Mouse (Mus musculus) heart, embryonic 11.5 days (tissue): ENCODE measurements around the gene Slc22a2. TPM values are rescaled to one million over a fixed set of nuclear protein-coding genes. Genes with fewer than 3 reads are reported as not detected.

Source experiments
- ATAC-seq: fragments of 200-750 bp; cut with Nextera tagmentation; replicated peaks from 2 replicates; pipeline ENCODE4 v1.8.0; 2017; ENCODE audit warnings: moderate library complexity; ENCODE audit not compliant: insufficient number of reproducible peaks, low FRiP score, low TSS enrichment
- H3K27ac ChIP-seq: fragments of 300-500 bp; sonication (generic); 2 replicates; pipeline ENCODE4 v1.5.1; 2014; ENCODE audit warnings: mild to moderate bottlenecking, low read depth, low read length
- H3K27me3 ChIP-seq: fragments of 300-500 bp; sonication (generic); 2 replicates; pipeline ENCODE4 v1.6.1; 2014; ENCODE audit warnings: mild to moderate bottlenecking, low read length, mixed read lengths; ENCODE audit not compliant: control insufficient read depth, insufficient read depth
- H3K36me3 ChIP-seq: fragments of 300-500 bp; sonication (generic); 2 replicates; pipeline ENCODE4 v1.6.1; 2014; ENCODE audit warnings: mild to moderate bottlenecking, low read length, moderate library complexity, mixed read lengths; ENCODE audit not compliant: control insufficient read depth, insufficient read depth
- H3K4me1 ChIP-seq: fragments of 300-500 bp; sonication (generic); 2 replicates; pipeline ENCODE4 v1.6.1; 2014; ENCODE audit warnings: low read length; ENCODE audit not compliant: control insufficient read depth, insufficient read depth
- H3K4me2 ChIP-seq: fragments of 300-500 bp; sonication (generic); 2 replicates; pipeline ENCODE4 v1.6.1; 2014; ENCODE audit warnings: mild to moderate bottlenecking, moderate library complexity
- H3K4me3 ChIP-seq: fragments of 300-500 bp; sonication (generic); 2 replicates; pipeline ENCODE4 v1.5.1; 2014; ENCODE audit warnings: low read depth, low read length
- H3K9ac ChIP-seq: fragments of 300-500 bp; sonication (generic); 2 replicates; pipeline ENCODE4 v1.6.1; 2014; ENCODE audit warnings: mild to moderate bottlenecking, low read depth, low read length, moderate library complexity
- H3K9me3 ChIP-seq: fragments of 300-500 bp; sonication (generic); replicated peaks from 2 replicates; pipeline ENCODE4 v1.6.1; 2016; ENCODE audit warnings: low read length; ENCODE audit not compliant: control insufficient read depth
- WGBS: fragments of 180-500 bp; shearing (Covaris S2); extraction: QIAGEN DNeasy Blood & Tissue Kit; methylation state at CpG from one replicate; pipeline ENCODE4 v1.1.7; 2014; ENCODE audit not compliant: insufficient replicate concordance; 5-methylcytosine and 5-hydroxymethylcytosine counted together
- polyA plus RNA-seq: library from polyadenylated mRNA; unstranded; fragments of >200 nt; fragmentation: Nextera tagmentation; extraction: Ambion mirVana; gene quantifications from 2 replicates; pipeline ENCODE4 v1.2.1, GENCODE M21; 2014

Slc22a2 gene
- polyA plus RNA-seq, 1 experiment from 2014 or later, result not detected

- Histone ChIP-seq H3K4me1 (no peaks in the 10 kb centered on the region), H3K9me3 (no peaks in the 10 kb centered on the region), H3K36me3 (no peaks in the 10 kb centered on the region), H3K4me2 (no peak overlapping the region), H3K9ac (no peak overlapping the region), H3K4me3 (no peak overlapping the region), H3K27me3 (no peaks in the 10 kb centered on the region), H3K27ac (no peak overlapping the region)
- 80% methylated on average over 15 of the region's 15 CpGs for WGBS
- ATAC-seq, result no peak
These were observed 30.8 kb downstream of the Slc22a2 start for GRCm38 (mm10) chr17:12614511-12615385.

- no peaks in the 10 kb centered on the region for H3K9me3 ChIP-seq
- no peak overlapping the region for H3K4me3 ChIP-seq
- H3K36me3 ChIP-seq, result no peaks in the 10 kb centered on the region
- H3K4me1 ChIP-seq, result no peaks in the 10 kb centered on the region
- no peak overlapping the region for H3K4me2 ChIP-seq
- no peak for ATAC-seq
- 58% methylated on average over 4 of the region's 4 CpGs for WGBS
- H3K27ac ChIP-seq, result no peak overlapping the region
- H3K27me3 ChIP-seq, result no peaks in the 10 kb centered on the region
- no peak overlapping the region for H3K9ac ChIP-seq
These were observed 31.5 kb downstream of the Slc22a2 start for GRCm38 (mm10) chr17:12615429-12615828.

GRCm38 (mm10) chr17:12619641-12620040, 35.7 kb downstream of the Slc22a2 start:
- Histone ChIP-seq H3K4me2 (no peak overlapping the region), H3K36me3 (no peaks in the 10 kb centered on the region), H3K27me3 (no peaks in the 10 kb centered on the region), H3K4me3 (no peak overlapping the region), H3K27ac (no peak overlapping the region), H3K4me1 (no peaks in the 10 kb centered on the region), H3K9me3 (peaks cover 4% of the 10 kb centered on the region; the same call in 1 of the 2 replicates), H3K9ac (no peak overlapping the region)
- no peak for ATAC-seq
- 63% methylated on average over 2 of the region's 2 CpGs for WGBS

GRCm38 (mm10) chr17:12627983-12628382, 44.1 kb downstream of the Slc22a2 start:
- Histone ChIP-seq H3K27ac (no peak overlapping the region), H3K27me3 (no peaks in the 10 kb centered on the region), H3K9ac (no peak overlapping the region), H3K4me3 (no peak overlapping the region), H3K4me1 (peaks cover 18% of the 10 kb centered on the region), H3K36me3 (no peaks in the 10 kb centered on the region), H3K9me3 (peaks cover 16% of the 10 kb centered on the region), H3K4me2 (no peak overlapping the region)
- 75% methylated on average over 4 of the region's 4 CpGs for WGBS
- ATAC-seq, result no peak

GRCm38 (mm10) chr17:12630976-12631730, 47.2 kb downstream of the Slc22a2 start:
- ATAC-seq, result peak; percentile 7; the same call in 1 of the 2 replicates
- Histone ChIP-seq H3K27ac (no peak overlapping the region), H3K27me3 (no peaks in the 10 kb centered on the region), H3K9me3 (no peaks in the 10 kb centered on the region), H3K4me2 (no peak overlapping the region), H3K4me3 (no peak overlapping the region), H3K36me3 (no peaks in the 10 kb centered on the region), H3K9ac (no peak overlapping the region), H3K4me1 (peaks cover 18% of the 10 kb centered on the region)
- 31% methylated on average over 6 of the region's 6 CpGs for WGBS

GRCm38 (mm10) chr17:12631771-12632600, 48.1 kb downstream of the Slc22a2 start:
- Histone ChIP-seq H3K9ac (0 out of 2 replicates have a peak overlapping the region, but pooled peaks have one; percentile 5), H3K4me3 (no peak overlapping the region), H3K9me3 (no peaks in the 10 kb centered on the region), H3K36me3 (no peaks in the 10 kb centered on the region), H3K4me2 (peak overlapping the region; percentile 14; the same call in 1 of the 2 replicates), H3K27me3 (no peaks in the 10 kb centered on the region), H3K27ac (no peak overlapping the region), H3K4me1 (peaks cover 18% of the 10 kb centered on the region)
- WGBS, result 19% methylated on average over 7 of the region's 7 CpGs
- ATAC-seq, result peak; percentile 75

- Histone ChIP-seq H3K4me2 (no peak overlapping the region), H3K4me1 (peaks cover 18% of the 10 kb centered on the region), H3K27me3 (no peaks in the 10 kb centered on the region), H3K36me3 (no peaks in the 10 kb centered on the region), H3K9me3 (no peaks in the 10 kb centered on the region), H3K9ac (no peak overlapping the region), H3K4me3 (no peak overlapping the region), H3K27ac (no peak overlapping the region)
- 68% methylated on average over 4 of the region's 4 CpGs for WGBS
- no peak for ATAC-seq
These were observed 50.9 kb downstream of the Slc22a2 start for GRCm38 (mm10) chr17:12634814-12635213.

- Histone ChIP-seq H3K27me3 (no peaks in the 10 kb centered on the region), H3K4me1 (no peaks in the 10 kb centered on the region), H3K9ac (no peak overlapping the region), H3K36me3 (no peaks in the 10 kb centered on the region), H3K4me3 (no peak overlapping the region), H3K27ac (no peak overlapping the region), H3K4me2 (no peak overlapping the region), H3K9me3 (no peaks in the 10 kb centered on the region)
- ATAC-seq, result no peak
- WGBS, result 90% methylated on average over 3 of the region's 3 CpGs
These were observed 55.7 kb downstream of the Slc22a2 start for GRCm38 (mm10) chr17:12639585-12639984.
